Mouse (Mus musculus) layer of hippocampus, adult 2 months (tissue): Measurements from ENCODE around the gene Cmtm8. TPM values are rescaled to one million over a fixed set of nuclear protein-coding genes. Genes with fewer than 3 reads are reported as not detected.

Source experiments
- DNase-seq, 2 experiments: peaks; one replicate each; pipeline ENCODE4 v3.0.0; 2022; ENCODE audit warnings: low spot score in 2 of 2
- H3K27ac ChIP-seq: fragments of 200-600 bp; 2 replicates; pipeline ENCODE4 v1.8.1; 2022
- H3K4me3 ChIP-seq: fragments of 200-600 bp; 2 replicates; pipeline ENCODE4 v1.8.1; 2022; ENCODE audit warnings: mild to moderate bottlenecking
- CTCF ChIP-seq: fragments of 200-600 bp; conservative IDR thresholded peaks from 2 replicates; pipeline ENCODE4 v1.8.1; 2022; ENCODE audit warnings: antibody characterized with exemption, mild to moderate bottlenecking, moderate library complexity
- long read RNA-seq, 2 experiments: library from polyadenylated mRNA; stranded (forward); transcript quantifications; one replicate each; pipeline ENCODE4 v2.0.0; 2021; ENCODE audit warnings: borderline mapping rate in 2 of 2
- total RNA-seq, 2 experiments: library from RNA; stranded (reverse); gene quantifications; 2 replicates each; pipeline ENCODE4 v1.2.3; 2021

The Cmtm8 gene
- 1 to 10 TPM; 2.3 to 3.1 TPM for total RNA-seq
- long read RNA-seq, experiment 1, partial matches to known transcripts = 0 of 1 reads
- long read RNA-seq, experiment 1, other reads (novel, unspliced or antisense) = 1 of 1 reads
- long read RNA-seq, experiment 2, partial matches to known transcripts = 0 of 1 reads
- long read RNA-seq, experiment 2, other reads (novel, unspliced or antisense) = 0 of 1 reads

DNA sequence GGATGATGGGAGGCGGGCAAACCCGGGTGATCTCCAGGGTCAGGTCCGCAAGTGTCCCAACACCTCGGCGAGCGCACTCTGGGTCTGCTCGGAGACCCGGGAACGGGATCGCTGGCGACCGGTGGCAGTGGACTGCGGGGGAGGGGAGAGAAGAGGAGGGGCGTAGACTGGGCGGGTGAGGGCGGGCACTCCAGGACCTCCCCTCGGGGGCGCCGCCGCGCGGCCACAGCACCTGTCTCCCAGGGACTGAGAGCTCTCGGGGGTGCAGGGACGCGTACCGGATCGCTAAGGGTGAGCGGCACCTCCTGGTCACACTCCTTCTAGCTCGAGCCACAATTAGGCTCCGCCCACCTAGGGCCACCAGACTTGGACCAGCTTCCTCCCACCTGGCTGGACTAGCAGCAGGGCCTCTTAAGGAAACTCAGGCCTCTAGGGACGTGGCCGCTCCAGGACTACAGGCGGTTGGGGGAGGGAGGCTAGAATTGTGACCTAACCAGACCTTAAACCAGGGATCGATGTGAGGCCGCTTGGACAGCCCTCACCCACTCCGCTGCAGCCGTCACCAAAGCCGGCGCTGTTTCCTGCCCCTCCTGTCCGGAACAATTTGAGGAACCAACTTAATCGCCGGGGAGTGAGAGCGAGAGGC lies at the start of gene Cmtm8:
Gene Cmtm8 (minus strand): TSS at position 140 of the 646 bp plus-strand sequence.
- TF ChIP-seq CTCF = peak; percentile 35
- peak within 1 kb of the TSS; percentile 65; the same call in 1 of the 2 replicates for H3K27ac ChIP-seq
- DNase-seq = peak in 1 of 2 experiments; percentile 17
- peak within 1 kb of the TSS; percentile 59 for H3K4me3 ChIP-seq

DNA sequence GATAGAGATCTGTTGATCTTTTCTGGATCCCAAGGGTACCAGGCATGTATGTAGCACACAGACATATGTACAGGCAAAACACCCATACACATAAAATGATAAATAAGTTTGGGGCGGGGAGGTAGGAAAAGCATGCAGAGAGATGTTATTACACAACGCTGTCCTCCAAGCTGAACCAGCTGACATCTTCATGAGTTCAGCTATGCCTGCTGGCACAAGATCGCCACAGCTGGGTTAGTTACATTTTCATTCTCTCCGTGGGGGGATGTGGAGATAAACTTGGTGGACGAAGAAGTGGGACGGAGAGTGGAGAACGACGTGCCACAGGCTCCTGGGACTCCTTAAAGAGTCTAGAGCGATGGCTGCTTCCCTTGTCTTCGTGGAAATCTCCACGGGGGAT lies 49.0 kb upstream of the Cmtm8 start:
- no peak for TF ChIP-seq CTCF
- H3K4me3 ChIP-seq = no peak overlapping the region
- no peak overlapping the region for H3K27ac ChIP-seq
- no peak for DNase-seq

DNA sequence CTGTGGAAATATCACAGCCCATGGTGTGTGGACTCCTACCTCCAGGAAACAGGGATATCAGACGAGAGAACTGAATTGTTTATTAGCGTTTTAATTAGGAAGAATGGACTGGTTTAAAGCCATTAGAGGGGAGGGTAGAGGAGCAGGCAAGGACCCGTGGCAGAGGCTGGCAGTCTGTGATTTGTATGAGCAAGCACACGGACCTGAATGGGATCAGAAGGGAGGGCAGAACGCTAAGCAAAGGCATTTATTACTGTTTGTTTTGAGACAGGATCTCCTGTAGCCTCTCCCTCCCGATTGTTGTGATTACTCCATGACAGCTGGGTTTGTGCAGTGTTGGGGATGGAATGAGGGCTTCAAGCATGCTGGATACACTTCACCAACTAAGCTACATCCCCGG lies 46.4 kb upstream of the Cmtm8 start:
- no peak for TF ChIP-seq CTCF
- Histone ChIP-seq H3K4me3 (no peak overlapping the region), H3K27ac (no peak overlapping the region)
- no peak for DNase-seq

DNA sequence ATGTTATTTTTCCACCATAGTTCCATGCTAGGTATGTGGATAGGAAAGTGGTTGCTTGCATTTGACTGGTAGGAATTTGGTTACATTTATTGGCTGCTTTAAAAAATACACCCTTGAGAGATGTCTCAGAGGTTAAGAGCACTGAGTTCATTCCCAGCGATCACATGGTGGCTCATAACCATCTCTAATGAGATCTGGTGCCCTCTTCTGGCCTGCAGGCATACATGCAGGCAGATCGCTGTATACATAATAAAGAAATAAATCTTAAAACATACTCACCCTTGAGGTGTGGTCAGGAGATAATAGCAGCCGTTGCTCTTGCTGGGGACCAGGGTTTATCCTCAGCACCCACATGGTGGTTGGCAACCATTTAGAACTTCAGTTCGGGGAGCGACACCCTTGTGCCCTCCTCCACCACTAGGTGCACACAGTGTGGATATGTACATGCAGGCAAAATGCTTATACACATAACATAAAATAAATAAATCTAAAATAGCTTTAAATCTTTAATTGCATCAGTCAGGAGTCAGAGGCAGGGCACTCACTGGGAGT lies 45.0 kb upstream of the Cmtm8 start:
- no peak for DNase-seq
- H3K4me3 ChIP-seq = no peak overlapping the region
- peak; percentile 46 for TF ChIP-seq CTCF
- H3K27ac ChIP-seq = no peak overlapping the region

DNA sequence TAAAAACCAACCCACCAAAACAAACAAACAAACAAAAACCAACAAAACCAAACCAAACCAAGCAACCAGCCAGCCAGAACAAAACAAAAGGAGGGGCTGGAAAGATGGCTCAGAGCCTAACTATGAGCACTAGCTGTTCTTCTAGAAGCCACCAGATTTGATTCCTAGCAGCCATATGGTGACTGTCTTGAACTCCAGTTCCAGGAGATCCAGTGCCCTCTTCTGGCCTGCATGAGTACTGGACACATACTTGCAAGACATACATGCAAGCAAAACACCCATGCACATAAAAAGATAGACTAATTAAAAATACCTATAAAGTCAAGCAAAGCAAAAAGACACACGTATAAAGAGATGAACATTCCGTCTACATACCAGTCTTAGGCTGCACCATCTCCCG lies 43.7 kb upstream of the Cmtm8 start:
- H3K27ac ChIP-seq = no peak overlapping the region
- DNase-seq = no peak

DNA sequence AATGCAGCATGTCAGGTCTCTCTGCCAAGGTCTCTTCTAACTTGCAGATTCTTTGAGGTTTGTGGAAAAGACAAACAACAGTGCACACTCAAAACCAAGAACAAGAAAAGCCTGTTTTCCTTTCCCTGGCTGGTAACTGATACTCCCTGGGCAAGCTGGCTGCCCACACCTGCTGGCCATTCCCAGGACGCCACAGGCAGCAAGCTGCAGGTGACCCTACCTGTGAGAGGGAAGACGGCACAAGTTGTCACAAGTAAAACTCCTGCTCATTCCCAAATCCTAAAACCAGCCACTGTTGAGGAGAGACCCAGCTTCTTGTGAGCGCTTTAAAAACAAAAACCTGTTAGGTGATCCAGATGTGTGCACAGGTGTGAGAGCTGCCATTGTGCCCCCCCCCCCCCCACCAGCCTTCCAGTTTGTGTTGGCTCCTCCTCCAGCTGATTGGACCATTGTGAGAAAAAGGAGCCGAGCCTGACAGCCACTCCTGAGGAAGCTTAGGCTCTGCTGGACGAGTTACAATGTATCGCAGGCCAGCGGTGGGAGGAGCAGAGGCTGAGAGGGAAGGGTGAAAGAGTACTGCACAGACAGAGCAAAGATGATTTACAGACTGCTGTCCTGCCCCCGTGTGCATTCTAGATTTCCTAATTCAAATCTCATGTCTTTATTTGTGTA lies 42.2 kb upstream of the Cmtm8 start:
- Histone ChIP-seq H3K27ac (no peak overlapping the region), H3K4me3 (no peak overlapping the region)
- no peak for DNase-seq
- TF ChIP-seq CTCF = no peak

More for the DNA sequence above, 43.7 kb upstream of the Cmtm8 start:
- H3K4me3 ChIP-seq = no peak overlapping the region
- peak; percentile 70 for TF ChIP-seq CTCF

DNA sequence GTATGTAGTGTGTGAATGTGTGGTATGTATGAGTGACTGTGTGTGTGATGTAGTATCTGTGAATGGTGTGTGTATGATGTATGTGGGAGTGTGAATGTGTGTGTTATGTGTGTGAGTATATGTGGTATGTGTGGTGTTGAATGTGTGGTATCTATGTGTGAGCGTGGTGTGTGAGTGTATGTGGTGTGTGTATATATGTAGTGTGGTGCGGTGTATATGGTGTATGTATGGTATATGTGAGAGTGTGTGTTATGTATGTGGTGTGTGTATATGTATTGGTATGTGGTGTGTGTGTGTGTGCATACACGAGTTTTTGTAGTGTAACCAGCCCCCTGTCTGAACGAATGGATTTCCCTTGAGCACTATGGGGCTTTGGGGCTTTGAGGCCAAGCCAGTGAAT lies 41.6 kb upstream of the Cmtm8 start:
- H3K4me3 ChIP-seq = no peak overlapping the region
- no peak for DNase-seq
- TF ChIP-seq CTCF = no peak
- H3K27ac ChIP-seq = no peak overlapping the region

DNA sequence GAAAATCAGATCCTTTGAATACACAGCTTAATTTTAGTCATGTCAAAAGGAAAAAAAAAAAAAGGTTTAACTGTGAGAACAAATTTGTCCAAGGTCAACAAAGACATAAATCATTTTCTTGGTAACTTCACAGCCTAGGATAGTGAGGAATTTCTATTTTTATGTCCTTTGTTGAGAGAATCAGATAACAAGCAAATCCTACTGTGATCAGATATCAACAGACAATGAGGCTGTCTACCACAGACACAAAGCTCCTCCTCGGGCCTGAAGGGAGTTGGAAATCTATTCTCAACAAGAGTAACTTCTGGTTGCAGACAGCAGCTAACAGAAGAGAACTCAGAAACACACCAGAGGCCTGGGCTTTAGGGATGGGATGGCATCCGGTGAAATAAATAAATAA lies 38.0 kb upstream of the Cmtm8 start:
- Histone ChIP-seq H3K4me3 (no peak overlapping the region), H3K27ac (no peak overlapping the region)
- no peak for TF ChIP-seq CTCF
- DNase-seq = no peak

DNA sequence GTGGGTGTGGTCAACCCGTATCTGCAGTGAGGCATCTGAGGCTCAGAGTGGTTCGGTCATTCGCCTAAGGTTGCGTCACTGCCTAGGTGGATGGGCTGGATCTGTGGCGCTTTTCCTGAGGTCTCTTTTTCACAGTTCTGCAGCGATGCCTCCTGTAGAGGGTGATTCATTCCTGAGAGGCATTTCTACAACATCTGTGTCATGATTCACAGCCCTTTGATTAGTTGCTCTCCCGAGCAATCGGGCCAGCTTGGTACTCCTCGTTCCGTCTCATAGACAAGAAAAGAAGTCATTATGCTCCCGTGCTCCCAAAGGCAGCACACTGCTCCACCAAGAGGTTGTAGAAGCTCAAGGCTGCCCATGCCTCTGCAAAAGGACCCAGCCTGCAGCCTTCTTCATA lies 11.4 kb upstream of the Cmtm8 start:
- Histone ChIP-seq H3K27ac (peak overlapping the region; percentile 52), H3K4me3 (no peak overlapping the region)

DNA sequence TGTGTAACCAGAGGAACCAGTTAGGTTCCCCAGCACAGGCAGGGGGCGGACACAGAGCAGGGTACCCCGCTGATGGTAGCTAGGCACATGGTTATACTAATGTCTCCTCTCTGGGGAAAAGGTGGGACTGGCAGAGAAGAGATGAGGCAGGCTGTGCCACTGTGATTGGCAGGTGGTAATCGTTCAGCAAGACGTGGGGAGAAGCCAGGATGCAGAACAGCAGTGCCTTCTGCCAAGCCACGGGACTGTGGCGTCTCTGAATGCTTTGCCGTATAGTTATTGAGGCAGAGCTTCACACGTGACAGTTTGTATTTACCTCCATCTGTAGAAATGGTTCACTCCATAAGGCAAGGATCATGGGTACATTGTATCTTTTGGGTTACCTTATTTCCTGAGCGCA lies 10.7 kb upstream of the Cmtm8 start:
- H3K4me3 ChIP-seq = no peak overlapping the region
- DNase-seq = peak; percentile 60 to 62
- peak overlapping the region; percentile 52; the same call in 1 of the 2 replicates for H3K27ac ChIP-seq
- TF ChIP-seq CTCF = no peak

More for the DNA sequence above, 11.4 kb upstream of the Cmtm8 start:
- TF ChIP-seq CTCF = peak; percentile 61
- DNase-seq = peak; percentile 31 to 67

DNA sequence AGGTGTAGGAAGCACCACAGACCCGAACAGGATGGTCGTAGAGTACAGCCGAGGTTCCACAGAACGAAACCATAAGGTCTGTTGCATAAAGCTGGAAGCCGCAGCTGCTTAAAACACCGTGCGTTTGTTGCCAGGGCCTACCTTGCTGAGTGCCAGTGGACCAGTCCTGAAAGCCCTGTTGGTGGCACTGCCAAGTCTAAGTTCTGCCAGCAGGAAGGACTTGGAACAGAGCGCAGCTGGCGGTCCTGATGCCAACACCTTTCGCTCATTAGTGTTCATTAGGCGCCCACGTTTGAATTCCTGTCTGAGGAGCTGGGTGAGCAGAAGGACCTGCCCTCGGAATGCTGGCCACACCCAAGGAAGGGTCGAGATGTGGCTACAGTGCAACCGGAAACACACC lies 9.4 kb upstream of the Cmtm8 start:
- no peak for DNase-seq
- H3K4me3 ChIP-seq = no peak overlapping the region
- no peak for TF ChIP-seq CTCF
- H3K27ac ChIP-seq = no peak overlapping the region

DNA sequence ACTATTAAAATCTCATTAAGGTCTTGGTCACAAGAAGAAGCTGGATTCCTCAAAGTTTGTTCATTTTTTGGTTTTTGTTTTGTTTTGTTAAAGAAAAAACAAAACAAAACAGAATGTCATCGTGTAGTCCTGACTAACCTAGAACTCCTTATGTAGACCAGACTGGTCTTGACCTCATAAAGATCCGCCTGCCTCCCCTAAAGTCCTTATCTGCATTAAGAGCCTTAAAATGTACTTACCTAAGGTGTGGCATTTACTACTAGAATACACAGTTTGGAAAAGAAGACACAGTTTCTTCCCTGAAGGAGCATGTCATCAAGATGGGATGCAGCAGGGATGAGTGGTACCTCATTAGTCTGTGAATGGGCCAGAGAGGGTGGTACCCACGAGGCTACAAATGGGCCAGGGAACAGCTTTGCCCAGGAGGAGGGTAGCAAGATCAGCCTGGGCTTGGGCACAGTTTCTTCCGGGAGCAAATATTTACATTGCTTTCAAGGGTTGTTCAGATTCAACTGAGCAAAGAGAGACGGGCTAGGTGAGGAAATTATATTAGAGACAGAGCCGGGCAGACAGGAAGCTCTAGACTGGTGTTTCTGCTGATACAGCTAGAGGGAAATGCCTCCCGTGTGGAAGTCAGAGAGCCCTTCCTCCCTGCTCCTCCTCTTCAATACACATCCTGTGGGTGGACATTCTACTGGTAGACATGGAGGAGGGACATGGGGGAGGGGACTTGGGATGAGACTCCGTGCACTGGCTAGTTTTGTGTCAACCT lies 7.6 kb upstream of the Cmtm8 start:
- Histone ChIP-seq H3K4me3 (no peak overlapping the region), H3K27ac (no peak overlapping the region)
- DNase-seq = no peak
- TF ChIP-seq CTCF = no peak

DNA sequence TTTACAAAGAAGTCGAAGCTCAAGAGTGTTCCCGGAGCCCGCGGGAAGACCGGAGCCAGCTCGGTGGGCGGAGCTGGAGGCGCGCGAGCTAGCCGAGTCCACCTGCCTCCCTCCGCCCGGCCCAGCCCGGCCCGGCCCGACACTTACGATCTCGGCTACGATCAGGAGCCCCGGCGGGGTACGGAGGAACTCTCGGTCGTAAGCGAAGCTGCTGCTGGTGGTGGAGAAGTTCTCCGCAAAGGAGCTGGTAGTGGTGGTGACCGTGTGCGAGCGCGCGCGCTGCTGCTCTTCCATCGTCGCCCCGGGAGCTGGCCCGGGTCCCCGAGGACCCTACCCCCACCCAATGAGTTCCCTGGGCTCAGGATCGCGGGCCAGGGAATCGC lies 331 bp downstream of the Cmtm8 start:
- peak overlapping the region; percentile 59 for H3K4me3 ChIP-seq
- DNase-seq = no peak
- H3K27ac ChIP-seq = peak overlapping the region; percentile 65; the same call in 1 of the 2 replicates
- no peak for TF ChIP-seq CTCF
